Mouse (Mus musculus) thymus, postnatal 25 days (tissue): Measurements from ENCODE around the gene Wdr90.
"Not testable (repeated sequence)": the region's sequence is repeated elsewhere in the genome, so short reads cannot be mapped to it uniquely, and the experiment has no call there.

Experiments
- DNase-seq: peaks from one replicate; pipeline ENCODE4 v3.0.0; 2022

The Wdr90 gene

DNA sequence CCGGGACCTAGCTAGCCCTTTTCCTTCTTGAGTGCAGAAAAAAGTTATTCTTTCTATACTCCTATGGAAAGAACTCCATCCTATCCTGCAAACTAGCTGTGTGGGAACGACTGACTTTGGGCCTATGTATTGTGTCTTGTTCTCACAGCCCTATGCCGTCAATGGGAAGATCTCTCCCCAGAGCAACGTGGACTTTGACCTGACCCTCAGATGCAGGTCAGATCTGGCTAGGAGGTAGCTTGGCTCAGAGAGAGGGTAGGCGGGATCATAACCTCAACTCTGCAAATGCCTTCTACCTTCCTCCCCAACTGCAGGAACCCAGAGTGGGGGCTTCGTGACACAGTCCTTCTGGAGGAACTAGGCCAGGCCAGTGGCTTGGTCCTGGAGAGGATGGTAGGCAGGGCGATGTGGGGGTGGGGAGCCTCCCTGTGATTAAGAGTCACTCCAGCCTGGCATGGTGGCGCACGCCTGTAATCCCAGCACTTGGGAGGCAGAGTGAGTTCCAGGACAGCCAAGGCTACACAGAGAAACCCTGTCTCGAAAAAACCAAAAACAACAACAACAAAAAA is 15.1 kb upstream of the Wdr90 start:
- no peak for DNase-seq

- DNase-seq, result peak; percentile 87
These were observed 14.2 kb upstream of the Wdr90 start for GRCm38 (mm10) chr17:25875171-25876136.

- peak; percentile 95 for DNase-seq
These were observed 13.4 kb upstream of the Wdr90 start, which contains the start of gene Mettl26 for GRCm38 (mm10) chr17:25874721-25875170. Gene Mettl26 (plus strand): TSS chr17:25875074.

- no peak for DNase-seq
These were observed 12.9 kb upstream of the Wdr90 start for GRCm38 (mm10) chr17:25874148-25874720.

DNA sequence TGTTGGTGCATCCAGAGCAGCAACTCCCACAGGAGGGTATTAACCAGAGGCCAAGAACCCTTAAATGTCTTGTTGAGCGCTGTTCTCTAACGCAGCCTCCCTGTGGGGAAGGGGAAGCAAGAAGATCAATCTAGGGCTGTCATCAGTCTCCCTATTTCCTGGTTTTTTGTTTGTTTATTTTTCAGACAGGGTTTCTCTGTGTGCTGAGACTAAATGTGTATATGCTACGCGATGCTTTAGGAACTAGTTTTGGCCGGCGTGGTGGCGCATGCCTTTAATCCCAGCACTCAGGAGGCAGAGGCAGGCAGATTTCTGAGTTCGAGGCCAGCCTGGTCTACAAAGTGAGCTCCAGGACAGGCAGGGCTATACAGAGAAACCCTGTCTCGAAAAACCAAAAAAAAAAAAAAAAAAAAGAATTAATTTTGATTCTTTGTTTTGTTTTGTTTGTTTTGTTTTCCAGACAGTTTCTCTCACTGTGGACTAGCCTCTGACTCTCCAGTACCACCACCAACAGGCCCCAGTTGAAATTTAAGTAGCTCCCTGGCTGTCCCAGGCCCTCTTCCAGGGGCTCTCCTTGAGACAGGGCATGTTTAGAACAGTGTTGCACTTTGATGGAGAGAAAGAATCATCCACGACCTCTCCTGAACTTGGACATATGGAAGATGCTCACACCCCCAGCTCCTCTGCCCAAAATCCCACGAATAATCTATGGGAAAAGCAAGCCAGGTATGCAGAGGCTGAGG is 12.3 kb upstream of the Wdr90 start:
- no peak for DNase-seq

- DNase-seq, result no peak
These were observed 11.4 kb upstream of the Wdr90 start for GRCm38 (mm10) chr17:25872676-25873075.

DNA sequence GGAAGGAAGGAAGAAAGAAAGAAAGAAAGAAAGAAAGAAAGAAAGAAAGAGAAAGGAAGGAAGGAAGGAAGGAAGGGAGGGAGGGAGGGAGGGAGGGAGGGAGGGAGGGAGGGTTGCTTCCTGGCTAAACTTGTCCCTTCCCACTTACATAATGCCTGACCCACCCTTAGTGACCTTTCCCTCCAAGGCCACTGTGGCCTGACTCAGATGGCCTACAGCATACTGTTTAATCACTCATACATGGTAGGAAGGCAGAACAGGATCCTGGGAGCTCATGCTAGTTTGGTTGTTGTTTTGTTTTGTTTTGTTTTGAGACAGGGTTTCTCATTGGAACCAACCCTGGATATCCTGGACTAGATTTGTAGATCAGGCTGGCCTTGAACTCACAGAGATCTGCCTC is 10.3 kb upstream of the Wdr90 start:
- not testable (repeated sequence) for DNase-seq

GRCm38 (mm10) chr17:25869954-25870353 is 8.7 kb upstream of the Wdr90 start:
- DNase-seq, result no peak

GRCm38 (mm10) chr17:25869498-25869897 is 8.2 kb upstream of the Wdr90 start:
- no peak for DNase-seq

- DNase-seq, result peak; percentile 78
These were observed 7.4 kb upstream of the Wdr90 start, which contains the start of gene Mcrip2 for GRCm38 (mm10) chr17:25868601-25869191. Gene Mcrip2 (minus strand): TSS chr17:25868764.

- DNase-seq, result no peak
These were observed 6.7 kb upstream of the Wdr90 start for GRCm38 (mm10) chr17:25867836-25868600.

GRCm38 (mm10) chr17:25867509-25867835 is 6.2 kb upstream of the Wdr90 start:
- DNase-seq, result peak; percentile 45

DNA sequence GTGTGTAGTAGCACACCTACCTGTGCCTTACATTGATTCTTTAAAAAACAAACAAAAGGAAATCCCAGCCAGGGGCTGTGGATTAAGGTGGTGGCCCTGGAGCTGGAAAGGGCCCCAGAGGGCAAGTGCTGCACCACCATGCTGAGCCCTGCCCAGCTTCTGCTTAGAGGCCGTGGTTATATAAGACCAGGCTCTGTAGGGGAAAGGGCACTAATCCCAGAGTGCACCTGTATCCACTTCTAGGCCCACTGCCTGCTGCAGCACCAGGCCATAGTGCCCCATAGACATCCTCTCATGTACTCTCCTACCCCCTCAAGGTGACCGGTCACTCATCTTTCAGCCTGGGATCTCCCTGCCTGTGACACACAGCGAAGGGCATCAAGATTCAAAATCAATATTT is 4.9 kb upstream of the Wdr90 start:
- no peak for DNase-seq

GRCm38 (mm10) chr17:25865288-25865687 is 4.0 kb upstream of the Wdr90 start:
- DNase-seq, result no peak

DNA sequence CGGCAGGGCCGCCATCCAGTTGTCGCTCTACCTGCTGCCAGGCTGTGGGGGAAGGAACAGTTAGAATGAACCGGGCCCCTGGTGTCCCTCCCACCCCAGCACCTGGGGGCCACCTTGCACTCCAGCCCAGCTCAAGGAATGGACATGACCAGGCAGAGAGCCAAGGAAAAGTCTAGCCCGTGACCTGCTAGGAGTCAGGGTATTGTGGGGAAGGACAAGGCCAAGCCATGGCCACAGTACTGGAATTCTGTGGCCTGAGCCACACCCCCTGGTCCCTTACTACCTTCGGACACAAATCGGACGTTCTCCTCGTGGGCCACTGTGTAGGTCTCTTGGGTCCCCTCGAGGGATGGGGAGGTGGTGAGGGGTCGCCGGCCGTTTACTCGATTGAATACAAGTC is 3.0 kb upstream of the Wdr90 start:
- no peak for DNase-seq

- no peak for DNase-seq
These were observed 2.4 kb upstream of the Wdr90 start for GRCm38 (mm10) chr17:25863681-25864080.

- DNase-seq, result no peak
These were observed 657 bp upstream of the Wdr90 start for GRCm38 (mm10) chr17:25861704-25862612.

GRCm38 (mm10) chr17:25860229-25860628 is 1.1 kb downstream of the Wdr90 start:
- DNase-seq, result no peak

DNA sequence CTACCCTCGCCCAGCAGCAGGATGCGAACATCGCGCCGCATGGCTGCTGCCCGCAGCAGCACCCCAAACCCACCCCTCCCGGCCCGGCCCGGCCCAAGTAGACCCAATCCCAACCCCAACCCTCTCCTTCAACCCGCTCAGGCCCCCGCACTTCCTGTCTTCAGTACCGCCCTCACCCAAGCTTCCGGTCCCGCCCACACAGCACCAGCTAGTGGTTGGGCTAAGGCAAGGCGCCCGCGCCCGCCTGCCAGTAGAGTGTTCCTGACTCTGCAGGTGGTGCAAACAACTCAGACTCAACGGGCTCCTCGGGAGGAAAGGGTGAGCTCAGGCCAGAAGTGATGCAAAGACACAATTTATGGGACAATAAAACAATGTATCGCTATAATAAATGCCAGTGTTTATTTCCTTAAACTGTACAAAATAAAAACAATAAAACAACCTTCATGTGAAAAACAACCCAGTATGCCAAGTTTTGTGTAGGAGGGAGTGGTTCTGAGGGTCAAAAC is 16.9 kb downstream of the Wdr90 start, which contains the start of gene Rhot2:
Gene Rhot2, minus strand, starts transcription at position 456 of the 506 bp plus-strand sequence.
- peak; percentile 97 for DNase-seq

DNA sequence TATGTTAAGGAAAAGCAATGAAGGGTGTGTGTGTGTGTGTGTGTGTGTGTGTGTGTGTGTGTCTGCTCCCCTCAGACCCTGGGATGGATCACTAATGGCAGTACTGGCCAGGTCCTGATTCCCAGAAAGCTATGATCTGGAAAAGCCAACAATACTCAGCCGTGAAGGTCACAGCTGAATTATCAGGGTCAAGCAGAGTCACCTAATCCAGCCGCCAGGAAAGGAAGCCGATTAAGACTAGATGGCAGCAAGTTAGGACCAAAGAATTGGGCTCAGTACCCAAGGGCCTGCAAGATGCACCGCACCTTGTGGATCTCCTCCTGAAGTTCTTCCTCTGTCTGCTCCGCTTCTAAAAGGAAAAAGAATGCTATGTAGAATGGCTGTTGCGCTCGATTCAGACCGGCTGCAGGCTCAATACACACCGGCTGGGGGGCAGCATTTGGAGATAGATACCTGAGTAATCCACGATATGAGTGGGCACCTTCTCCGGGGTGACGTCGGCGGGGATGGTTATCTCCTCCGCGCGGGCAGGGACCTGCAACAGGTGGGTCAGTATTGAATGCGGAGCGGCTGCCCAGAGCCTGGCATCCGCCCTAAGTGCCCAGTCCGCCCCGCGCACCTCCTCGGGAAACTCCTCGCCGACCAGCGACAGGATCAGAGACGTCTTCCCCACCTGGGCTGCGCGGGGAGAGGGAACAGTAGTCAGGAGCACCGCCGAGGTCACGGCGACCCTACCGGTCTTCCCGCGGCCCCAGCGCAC is 17.5 kb downstream of the Wdr90 start:
- DNase-seq, result no peak
